Mouse (Mus musculus) CD4-positive helper T cell, adult 2 months (primary cell): ENCODE measurements around the gene Egfem1.

Experiments
- DNase-seq: peaks from one replicate; pipeline ENCODE4 v3.0.0-alpha.2; 2012; ENCODE audit warnings: low read depth, missing footprints, low spot score

Gene Egfem1

GRCm38 (mm10) chr3:29134509-29134908 lies 52.7 kb downstream of the Egfem1 start:
- no peak for DNase-seq

- DNase-seq: no peak
Measured at GRCm38 (mm10) chr3:29135176-29136064, 53.6 kb downstream of the Egfem1 start.

GRCm38 (mm10) chr3:29136065-29136955 lies 54.5 kb downstream of the Egfem1 start:
- no peak for DNase-seq

GRCm38 (mm10) chr3:29168401-29168800 lies 86.6 kb downstream of the Egfem1 start:
- DNase-seq: no peak

DNA sequence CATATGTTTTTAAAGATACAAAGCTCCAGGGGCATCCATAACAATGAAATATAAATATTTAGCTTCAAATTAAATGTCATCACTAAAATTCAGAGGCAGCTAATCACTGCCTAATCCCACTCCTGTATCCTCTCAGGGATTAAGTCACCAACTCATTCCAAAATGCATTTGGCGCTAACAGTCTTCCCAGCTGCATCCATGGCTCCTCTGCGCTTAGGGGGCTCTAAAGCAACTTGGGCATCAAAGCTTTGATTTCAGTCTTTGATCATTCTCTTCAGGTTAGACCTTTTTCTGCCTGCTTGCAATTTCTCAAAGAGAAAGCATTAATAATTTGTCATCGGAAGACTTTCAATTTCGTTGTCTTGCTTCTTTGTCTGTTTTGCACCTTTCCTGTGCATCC lies 87.2 kb downstream of the Egfem1 start:
- no peak for DNase-seq

DNA sequence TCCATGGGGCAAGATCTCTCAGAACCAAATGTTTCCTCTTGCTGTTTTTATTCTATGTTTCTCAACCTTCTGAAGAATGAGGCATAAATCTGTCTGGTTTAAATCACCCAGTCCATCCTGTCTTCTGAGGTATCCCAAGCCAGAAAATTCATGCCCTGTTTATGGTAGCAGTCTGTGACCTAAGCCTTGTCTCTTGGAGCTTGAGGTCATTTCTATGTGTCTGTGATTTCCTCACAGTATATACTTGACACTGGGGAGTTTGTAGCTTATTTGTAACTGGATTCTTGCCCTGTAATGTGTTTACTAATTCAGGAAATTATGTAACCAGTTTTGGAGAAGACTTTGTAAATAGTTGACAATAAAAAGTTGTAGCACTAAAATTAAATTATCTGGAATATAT lies 95.2 kb downstream of the Egfem1 start:
- no peak for DNase-seq

- no peak for DNase-seq
Measured at GRCm38 (mm10) chr3:29182988-29183387, 101.2 kb downstream of the Egfem1 start.

DNA sequence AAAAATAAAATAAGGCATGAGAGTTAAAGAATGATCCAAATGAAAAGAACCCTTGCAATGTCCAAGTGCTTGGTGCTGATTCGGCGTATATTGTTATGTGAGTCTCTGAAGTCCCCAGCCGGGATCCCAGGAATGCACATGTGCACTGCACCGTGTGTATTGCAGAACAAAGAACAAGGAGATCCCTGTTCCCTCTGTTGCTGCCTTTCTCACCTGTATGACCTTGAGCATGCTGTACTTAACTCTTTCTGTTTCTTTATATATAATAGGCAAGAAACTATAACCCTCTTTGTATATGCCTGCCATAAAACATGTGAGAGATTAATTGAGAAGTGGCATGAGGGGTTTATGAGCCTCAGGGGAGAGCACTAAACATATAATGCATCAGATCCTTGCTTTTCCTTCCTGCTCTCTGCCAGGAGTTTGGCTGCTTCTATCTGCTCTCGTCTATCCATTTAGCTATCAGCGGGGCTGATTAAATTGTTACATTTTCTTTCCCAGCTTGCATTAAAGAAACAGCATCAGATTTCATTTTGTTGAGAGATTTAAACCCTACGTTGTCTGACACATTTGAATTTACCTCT lies 101.9 kb downstream of the Egfem1 start:
- no peak for DNase-seq

- DNase-seq: no peak
Measured at GRCm38 (mm10) chr3:29184486-29185241, 102.8 kb downstream of the Egfem1 start.

- no peak for DNase-seq
Measured at GRCm38 (mm10) chr3:29190263-29190662, 108.4 kb downstream of the Egfem1 start.

- no peak for DNase-seq
Measured at GRCm38 (mm10) chr3:29197727-29198512, 116.1 kb downstream of the Egfem1 start.

DNA sequence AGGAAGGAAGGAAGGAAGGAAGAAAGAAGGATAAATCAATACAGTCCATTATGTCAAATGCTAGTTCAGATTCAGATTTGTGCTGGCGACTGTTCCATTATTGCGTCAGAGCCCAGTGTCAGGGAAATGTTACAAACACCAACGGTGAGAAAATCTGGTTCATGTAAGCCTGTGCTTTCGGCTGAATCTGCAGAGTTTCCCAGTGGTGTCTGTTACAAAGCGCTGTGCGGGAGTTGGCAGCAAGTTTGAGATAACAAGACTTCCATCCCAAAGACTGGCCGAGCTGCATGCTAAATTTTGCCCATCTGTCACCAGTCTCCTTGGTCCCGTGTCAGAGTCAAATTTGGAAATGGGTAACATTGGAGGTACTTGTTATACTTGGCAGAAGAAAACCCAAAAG lies 118.8 kb downstream of the Egfem1 start:
- DNase-seq: no peak

DNA sequence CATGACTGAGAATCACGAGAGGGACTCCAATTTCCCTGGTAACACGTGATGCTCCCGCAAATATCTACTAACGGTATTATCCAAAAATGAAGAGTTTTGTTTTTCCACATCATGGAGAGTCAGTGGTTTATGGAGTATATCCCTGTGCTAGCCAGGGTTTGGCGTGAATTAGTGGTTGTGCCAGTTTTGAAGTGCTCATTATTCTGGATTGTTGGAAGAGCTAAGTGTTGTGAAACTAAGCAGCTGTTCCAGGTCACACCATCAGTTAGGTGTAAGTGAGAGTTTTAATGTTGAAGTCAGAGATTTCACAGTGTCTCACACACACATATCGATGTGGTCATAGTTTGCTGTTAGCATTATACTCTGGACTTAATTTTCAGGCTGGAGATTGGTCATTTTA lies 120.7 kb downstream of the Egfem1 start:
- no peak for DNase-seq

GRCm38 (mm10) chr3:29222414-29222813 lies 140.6 kb downstream of the Egfem1 start:
- no peak for DNase-seq

DNA sequence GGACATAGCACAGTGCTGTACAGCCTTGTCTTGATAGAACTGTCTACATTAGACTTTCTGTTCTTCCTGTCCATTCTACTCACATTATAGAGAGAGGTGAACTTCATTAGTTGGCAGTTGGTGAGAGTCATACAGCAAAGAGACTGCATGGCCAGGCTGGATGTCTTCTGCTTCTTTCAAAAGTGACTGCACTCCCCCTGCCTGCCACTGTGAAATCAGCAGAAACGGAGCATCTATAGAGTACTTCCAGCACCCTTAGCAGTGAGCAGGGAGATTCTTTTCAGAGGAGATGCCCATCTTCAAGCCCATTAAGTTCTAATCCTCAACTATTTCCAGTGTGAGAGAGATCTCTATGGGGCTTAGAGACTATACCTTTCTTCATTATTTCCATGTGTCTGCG lies 147.9 kb downstream of the Egfem1 start:
- DNase-seq: no peak

GRCm38 (mm10) chr3:29235477-29235876 lies 153.7 kb downstream of the Egfem1 start:
- no peak for DNase-seq

DNA sequence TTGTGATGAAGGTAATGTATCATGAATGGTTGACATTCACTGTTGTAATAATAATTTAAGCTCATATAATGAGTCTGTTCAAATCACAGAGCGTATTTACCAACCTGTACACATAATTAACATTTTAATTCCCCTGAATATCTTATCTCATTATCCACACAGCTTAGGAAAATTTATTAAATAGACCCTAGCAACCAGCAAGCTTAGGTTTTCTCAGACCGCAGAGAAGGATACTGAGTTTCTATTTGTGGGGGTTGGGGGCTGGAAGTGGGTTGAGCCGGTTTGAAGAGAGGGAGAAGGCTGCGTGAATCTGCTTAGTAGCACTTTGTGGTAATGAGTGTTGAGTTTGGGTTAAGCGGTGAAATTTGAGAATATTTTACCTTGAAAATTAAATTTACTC lies 154.7 kb downstream of the Egfem1 start:
- DNase-seq: no peak

GRCm38 (mm10) chr3:29243600-29243999 lies 161.8 kb downstream of the Egfem1 start:
- no peak for DNase-seq

DNA sequence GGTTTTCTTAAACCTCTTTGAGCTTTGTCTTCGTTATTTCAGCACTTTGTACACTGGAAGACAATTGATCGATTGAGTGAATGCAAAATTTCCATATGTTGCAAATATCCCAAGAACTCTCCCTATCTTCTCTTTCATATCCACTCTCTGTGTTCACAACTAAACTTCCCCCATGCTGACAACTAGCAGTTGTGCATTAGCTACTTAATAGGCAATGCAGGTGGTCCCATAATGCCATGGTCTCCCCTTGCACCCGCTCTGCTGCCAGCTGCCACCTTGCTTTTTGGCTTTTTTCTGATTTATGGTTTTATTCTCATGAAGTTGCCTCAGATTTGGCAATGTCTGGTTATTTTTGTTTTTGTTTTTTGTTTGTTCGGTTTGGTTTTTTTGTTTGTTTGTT lies 209.8 kb downstream of the Egfem1 start:
- no peak for DNase-seq

DNA sequence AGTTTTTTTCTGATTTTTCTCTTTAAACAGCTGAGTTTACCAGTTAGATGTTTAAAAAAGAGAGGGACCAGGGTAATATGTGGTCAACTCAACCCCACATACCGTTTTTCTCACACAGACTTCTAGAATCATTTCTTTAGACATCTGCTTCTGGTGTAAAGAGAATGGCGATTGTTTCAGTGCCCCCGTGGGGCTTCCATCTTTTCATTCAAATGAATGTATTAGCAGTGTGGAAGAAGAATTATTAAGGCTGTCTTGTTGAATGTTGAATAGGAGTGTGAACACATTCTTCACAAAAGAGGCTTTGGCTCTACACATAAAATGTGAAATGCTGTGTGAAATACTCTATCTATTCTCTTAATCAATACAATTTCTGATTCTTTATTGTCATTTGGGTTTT lies 210.4 kb downstream of the Egfem1 start:
- no peak for DNase-seq

- no peak for DNase-seq
Measured at GRCm38 (mm10) chr3:29293230-29293629, 211.4 kb downstream of the Egfem1 start.
